Mouse (Mus musculus): ENCODE data around the gene Fam192a. TPM values are rescaled to one million over a fixed set of nuclear protein-coding genes. Genes with fewer than 3 reads are reported as not detected.

The Fam192a gene
- polyA plus RNA-seq, 1 experiment from 2014 or later: 89.6 TPM

- H3K27ac ChIP-seq: peak overlapping the region; percentile 84
- peak overlapping the region; percentile 92 for H3K4me2 ChIP-seq (replicated peaks)
- H3K4me1 ChIP-seq: peaks cover 23% of the 10 kb centered on the region
- no peaks in the 10 kb centered on the region for H3K9me3 ChIP-seq (replicated peaks)
- WGBS: under 1% methylated on average over 51 of the region's 51 CpGs
- peak; percentile 58 for ATAC-seq (ENCODE audit: low FRiP score)
- H3K4me3 ChIP-seq: peak overlapping the region; percentile 99
- peak overlapping the region; percentile 92 for H3K9ac ChIP-seq
- H3K36me3 ChIP-seq: no peaks in the 10 kb centered on the region
- H3K27me3 ChIP-seq: no peaks in the 10 kb centered on the region
Observed at GRCm38 (mm10) chr8:94601034-94601606, 677 bp downstream of the Fam192a start.

GRCm38 (mm10) chr8:94600478-94600877, 1.3 kb downstream of the Fam192a start:
- WGBS: 25% methylated on average over 5 of the region's 5 CpGs
- ATAC-seq (ENCODE audit: low FRiP score): no peak
- Histone ChIP-seq H3K27ac (no peak overlapping the region), H3K9me3 (replicated peaks) (no peaks in the 10 kb centered on the region), H3K27me3 (no peaks in the 10 kb centered on the region), H3K4me2 (replicated peaks) (peak overlapping the region; percentile 92), H3K4me1 (peaks cover 23% of the 10 kb centered on the region), H3K36me3 (no peaks in the 10 kb centered on the region), H3K4me3 (peak overlapping the region; percentile 99), H3K9ac (peak overlapping the region; percentile 92)

GRCm38 (mm10) chr8:94594211-94594610, 7.6 kb downstream of the Fam192a start:
- H3K9ac ChIP-seq: no peak overlapping the region
- H3K9me3 ChIP-seq (replicated peaks): no peaks in the 10 kb centered on the region

GRCm38 (mm10) chr8:94591691-94592090, 10.1 kb downstream of the Fam192a start:
- H3K4me1 ChIP-seq: no peaks in the 10 kb centered on the region
- H3K36me3 ChIP-seq: peaks cover 24% of the 10 kb centered on the region

More at GRCm38 (mm10) chr8:94594211-94594610, 7.6 kb downstream of the Fam192a start:
- H3K36me3 ChIP-seq: peaks cover 4% of the 10 kb centered on the region; the same call in 1 of the 2 replicates
- H3K27me3 ChIP-seq: no peaks in the 10 kb centered on the region
- H3K4me2 ChIP-seq (replicated peaks): no peak overlapping the region
- ATAC-seq (ENCODE audit: low FRiP score): no peak
- no peaks in the 10 kb centered on the region for H3K4me1 ChIP-seq
- no peak overlapping the region for H3K4me3 ChIP-seq
- H3K27ac ChIP-seq: no peak overlapping the region
- WGBS: 83% methylated on average over 1 of the region's 1 CpGs

GRCm38 (mm10) chr8:94584238-94584817, 17.5 kb downstream of the Fam192a start:
- peak; percentile 46; the same call in 1 of the 2 replicates for ATAC-seq (ENCODE audit: low FRiP score)
- Histone ChIP-seq H3K27ac (no peak overlapping the region), H3K36me3 (peaks cover 77% of the 10 kb centered on the region)

More at GRCm38 (mm10) chr8:94591691-94592090, 10.1 kb downstream of the Fam192a start:
- H3K27ac ChIP-seq: no peak overlapping the region
- H3K9me3 ChIP-seq (replicated peaks): no peaks in the 10 kb centered on the region
- no peak for ATAC-seq (ENCODE audit: low FRiP score)
- whole genome bisulfite sequencing: 77% methylated on average over 4 of the region's 4 CpGs
- H3K4me2 ChIP-seq (replicated peaks): no peak overlapping the region
- no peaks in the 10 kb centered on the region for H3K27me3 ChIP-seq
- no peak overlapping the region for H3K4me3 ChIP-seq
- H3K9ac ChIP-seq: no peak overlapping the region

GRCm38 (mm10) chr8:94582569-94582968, 19.2 kb downstream of the Fam192a start:
- no peak for ATAC-seq (ENCODE audit: low FRiP score)
- H3K9ac ChIP-seq: no peak overlapping the region
- peaks cover 83% of the 10 kb centered on the region for H3K36me3 ChIP-seq
- no peaks in the 10 kb centered on the region for H3K27me3 ChIP-seq
- H3K4me2 ChIP-seq (replicated peaks): no peak overlapping the region
- no peak overlapping the region for H3K4me3 ChIP-seq
- whole genome bisulfite sequencing: 94% methylated on average over 6 of the region's 6 CpGs
- H3K27ac ChIP-seq: no peak overlapping the region
- no peaks in the 10 kb centered on the region for H3K4me1 ChIP-seq
- no peaks in the 10 kb centered on the region for H3K9me3 ChIP-seq (replicated peaks)

More at GRCm38 (mm10) chr8:94584238-94584817, 17.5 kb downstream of the Fam192a start:
- Histone ChIP-seq H3K4me3 (no peak overlapping the region), H3K27me3 (no peaks in the 10 kb centered on the region), H3K9ac (no peak overlapping the region), H3K4me2 (replicated peaks) (no peak overlapping the region), H3K4me1 (no peaks in the 10 kb centered on the region), H3K9me3 (replicated peaks) (no peaks in the 10 kb centered on the region)
- 60% methylated on average over 4 of the region's 4 CpGs for WGBS

GRCm38 (mm10) chr8:94581820-94582483, 19.8 kb downstream of the Fam192a start:
- no peak overlapping the region for H3K4me2 ChIP-seq (replicated peaks)
- no peak overlapping the region for H3K4me3 ChIP-seq
- H3K9me3 ChIP-seq (replicated peaks): no peaks in the 10 kb centered on the region
- no peak overlapping the region for H3K27ac ChIP-seq
- no peaks in the 10 kb centered on the region for H3K27me3 ChIP-seq
- ATAC-seq (ENCODE audit: low FRiP score): no peak
- no peak overlapping the region for H3K9ac ChIP-seq
- H3K4me1 ChIP-seq: no peaks in the 10 kb centered on the region
- peaks cover 83% of the 10 kb centered on the region for H3K36me3 ChIP-seq
- 85% methylated on average over 7 of the region's 7 CpGs for WGBS

GRCm38 (mm10) chr8:94575148-94575547, 26.6 kb downstream of the Fam192a start:
- H3K36me3 ChIP-seq: peaks cover 69% of the 10 kb centered on the region
- no peak overlapping the region for H3K27ac ChIP-seq
- no peak overlapping the region for H3K4me3 ChIP-seq
- no peak overlapping the region for H3K9ac ChIP-seq
- H3K4me1 ChIP-seq: no peaks in the 10 kb centered on the region
- no peaks in the 10 kb centered on the region for H3K27me3 ChIP-seq
- no peak for ATAC-seq (ENCODE audit: low FRiP score)
- no peak overlapping the region for H3K4me2 ChIP-seq (replicated peaks)
- 94% methylated on average over 4 of the region's 4 CpGs for WGBS
- no peaks in the 10 kb centered on the region for H3K9me3 ChIP-seq (replicated peaks)

- Histone ChIP-seq H3K36me3 (peaks cover 65% of the 10 kb centered on the region), H3K27ac (no peak overlapping the region), H3K9ac (no peak overlapping the region), H3K4me2 (replicated peaks) (no peak overlapping the region), H3K27me3 (no peaks in the 10 kb centered on the region), H3K4me1 (0 out of 2 replicates have a peak, but pooled peaks cover 2% of the 10 kb centered on the region), H3K4me3 (no peak overlapping the region), H3K9me3 (replicated peaks) (no peaks in the 10 kb centered on the region)
- 84% methylated on average over 16 of the region's 16 CpGs for WGBS
- ATAC-seq (ENCODE audit: low FRiP score): no peak
Observed at GRCm38 (mm10) chr8:94574159-94574907, 27.5 kb downstream of the Fam192a start.

- no peak overlapping the region for H3K27ac ChIP-seq
Observed at GRCm38 (mm10) chr8:94571896-94572295, 29.9 kb downstream of the Fam192a start.

GRCm38 (mm10) chr8:94569419-94569818, 32.4 kb downstream of the Fam192a start:
- H3K4me1 ChIP-seq: peaks cover 20% of the 10 kb centered on the region
- ATAC-seq (ENCODE audit: low FRiP score): no peak
- no peak overlapping the region for H3K9ac ChIP-seq
- no peaks in the 10 kb centered on the region for H3K9me3 ChIP-seq (replicated peaks)
- WGBS: 62% methylated on average over 1 of the region's 1 CpGs
- no peak overlapping the region for H3K27ac ChIP-seq
- H3K27me3 ChIP-seq: no peaks in the 10 kb centered on the region
- no peak overlapping the region for H3K4me2 ChIP-seq (replicated peaks)
- H3K4me3 ChIP-seq: no peak overlapping the region
- peaks cover 17% of the 10 kb centered on the region for H3K36me3 ChIP-seq

More at GRCm38 (mm10) chr8:94571896-94572295, 29.9 kb downstream of the Fam192a start:
- Histone ChIP-seq H3K9me3 (replicated peaks) (no peaks in the 10 kb centered on the region), H3K4me2 (replicated peaks) (no peak overlapping the region), H3K36me3 (peaks cover 41% of the 10 kb centered on the region), H3K9ac (no peak overlapping the region), H3K27me3 (no peaks in the 10 kb centered on the region), H3K4me1 (peaks cover 11% of the 10 kb centered on the region), H3K4me3 (no peak overlapping the region)
- no peak for ATAC-seq (ENCODE audit: low FRiP score)
- WGBS: 69% methylated on average over 2 of the region's 2 CpGs

- 92% methylated on average over 8 of the region's 8 CpGs for WGBS
Observed at GRCm38 (mm10) chr8:94568098-94568497, 33.7 kb downstream of the Fam192a start.

More at GRCm38 (mm10) chr8:94568098-94568497, 33.7 kb downstream of the Fam192a start:
- Histone ChIP-seq H3K4me3 (no peak overlapping the region), H3K4me1 (peaks cover 20% of the 10 kb centered on the region), H3K4me2 (replicated peaks) (no peak overlapping the region), H3K27me3 (peaks cover 3% of the 10 kb centered on the region; the same call in 1 of the 2 replicates), H3K27ac (no peak overlapping the region), H3K9ac (no peak overlapping the region), H3K9me3 (replicated peaks) (no peaks in the 10 kb centered on the region), H3K36me3 (0 out of 2 replicates have a peak, but pooled peaks cover 5% of the 10 kb centered on the region)
- no peak for ATAC-seq (ENCODE audit: low FRiP score)

Measured in hindbrain, embryonic 12.5 days (tissue).